Mouse (Mus musculus) stomach, embryonic 14.5 days (tissue): ENCODE data around the gene Timm29. TPM values are rescaled to one million over a fixed set of nuclear protein-coding genes. Genes with fewer than 3 reads are reported as not detected.

Source experiments
- ATAC-seq: fragments of 200-750 bp; cut with Nextera tagmentation; 2 replicates; pipeline ENCODE4 v1.8.0; 2017; ENCODE audit warnings: low read depth, moderate TSS enrichment; ENCODE audit not compliant: insufficient number of reproducible peaks, insufficient read depth, low FRiP score
- H3K27ac ChIP-seq: fragments of 300-500 bp; sonication (generic); 2 replicates; pipeline ENCODE4 v1.5.1; 2014; ENCODE audit warnings: mild to moderate bottlenecking, low read length, moderate library complexity, mixed read lengths
- H3K27me3 ChIP-seq: fragments of 300-500 bp; sonication (generic); 2 replicates; pipeline ENCODE4 v1.6.1; 2014; ENCODE audit warnings: low read length, control low read depth, mixed read lengths; ENCODE audit not compliant: control insufficient read depth, insufficient read depth
- H3K36me3 ChIP-seq: fragments of 300-500 bp; sonication (generic); 2 replicates; pipeline ENCODE4 v1.6.1; 2014; ENCODE audit warnings: mild to moderate bottlenecking, control low read depth, low read length, moderate library complexity, mixed read lengths; ENCODE audit not compliant: control insufficient read depth, insufficient read depth
- H3K4me1 ChIP-seq: fragments of 300-500 bp; sonication (generic); 2 replicates; pipeline ENCODE4 v1.6.1; 2014; ENCODE audit warnings: low read length, control low read depth, mixed read lengths; ENCODE audit not compliant: control insufficient read depth, insufficient read depth
- H3K4me2 ChIP-seq: fragments of 300-500 bp; sonication (generic); replicated peaks from 2 replicates; pipeline ENCODE4 v1.6.1; 2014; ENCODE audit warnings: low read depth, low read length, control low read depth
- H3K4me3 ChIP-seq: fragments of 300-500 bp; sonication (generic); 2 replicates; pipeline ENCODE4 v1.5.1; 2014; ENCODE audit warnings: low read depth, low read length, control low read depth
- H3K9ac ChIP-seq: fragments of 300-500 bp; sonication (generic); replicated peaks from 2 replicates; pipeline ENCODE4 v1.6.1; 2014; ENCODE audit warnings: low read depth, mild to moderate bottlenecking, control low read depth, low read length, moderate library complexity, mixed read lengths
- H3K9me3 ChIP-seq: fragments of 300-500 bp; sonication (generic); 2 replicates; pipeline ENCODE4 v1.6.1; 2016; ENCODE audit warnings: low read depth, low read length, control low read depth; ENCODE audit not compliant: control insufficient read depth
- WGBS: fragments of 180-500 bp; shearing (Covaris S2); extraction: QIAGEN DNeasy Blood & Tissue Kit; methylation state at CpG from one replicate; pipeline ENCODE4 v1.1.7; 2014; 5-methylcytosine and 5-hydroxymethylcytosine counted together
- microRNA counts: library from miRNA; unstranded; fragments of <30 nt; microRNA quantifications from one replicate; lab custom pipeline; 2016
- microRNA-seq: library from miRNA; unstranded; fragments of <30 nt; microRNA quantifications from one replicate; pipeline ENCODE4, GENCODE M21; 2016
- polyA plus RNA-seq: library from polyadenylated mRNA; unstranded; fragments of >200 nt; fragmentation: Nextera tagmentation; extraction: Ambion mirVana; gene quantifications from 2 replicates; pipeline ENCODE4 v1.2.1, GENCODE M21; 2014

Gene Timm29
- polyA plus RNA-seq, 1 experiment from 2014 or later: 29.4 TPM

- no peaks in the 10 kb centered on the region for H3K27me3 ChIP-seq
- no peaks in the 10 kb centered on the region for H3K4me1 ChIP-seq
- no peaks in the 10 kb centered on the region for H3K9me3 ChIP-seq
- peaks cover 35% of the 10 kb centered on the region for H3K36me3 ChIP-seq
- no peak overlapping the region for H3K4me2 ChIP-seq
- H3K9ac ChIP-seq: no peak overlapping the region
- no peak overlapping the region for H3K4me3 ChIP-seq
- no peak overlapping the region for H3K27ac ChIP-seq
- ATAC-seq: no peak
- 73% methylated on average over 3 of the region's 3 CpGs for WGBS
Observed at GRCm38 (mm10) chr9:21630673-21631072, 38.2 kb downstream of the Timm29 start.

GRCm38 (mm10) chr9:21633106-21633505 is 40.6 kb downstream of the Timm29 start:
- no peak for ATAC-seq
- Histone ChIP-seq H3K27ac (no peak overlapping the region), H3K9ac (no peak overlapping the region), H3K36me3 (peaks cover 57% of the 10 kb centered on the region), H3K4me1 (no peaks in the 10 kb centered on the region), H3K4me2 (no peak overlapping the region), H3K4me3 (no peak overlapping the region), H3K27me3 (no peaks in the 10 kb centered on the region), H3K9me3 (no peaks in the 10 kb centered on the region)
- WGBS: 81% methylated on average over 3 of the region's 3 CpGs

- H3K4me3 ChIP-seq: no peak overlapping the region
- no peaks in the 10 kb centered on the region for H3K4me1 ChIP-seq
- no peaks in the 10 kb centered on the region for H3K9me3 ChIP-seq
- H3K36me3 ChIP-seq: peaks cover 80% of the 10 kb centered on the region
- no peak overlapping the region for H3K4me2 ChIP-seq
- no peaks in the 10 kb centered on the region for H3K27me3 ChIP-seq
- H3K9ac ChIP-seq: no peak overlapping the region
- 63% methylated on average over 7 of the region's 7 CpGs for WGBS
- no peak overlapping the region for H3K27ac ChIP-seq
- no peak for ATAC-seq
Observed at GRCm38 (mm10) chr9:21635639-21636038, 43.1 kb downstream of the Timm29 start.

- no peak overlapping the region for H3K9ac ChIP-seq
- H3K4me2 ChIP-seq: no peak overlapping the region
- no peak for ATAC-seq
- H3K27ac ChIP-seq: no peak overlapping the region
- no peaks in the 10 kb centered on the region for H3K27me3 ChIP-seq
- H3K4me1 ChIP-seq: no peaks in the 10 kb centered on the region
- peaks cover 94% of the 10 kb centered on the region for H3K36me3 ChIP-seq
- no peaks in the 10 kb centered on the region for H3K9me3 ChIP-seq
- 97% methylated on average over 11 of the region's 11 CpGs for WGBS
- H3K4me3 ChIP-seq: no peak overlapping the region
Observed at GRCm38 (mm10) chr9:21639031-21639430, 46.5 kb downstream of the Timm29 start.

MicroRNAs encoded within 50 kb of the gene (microRNA counts, 519-probe panel; counts per million panel counts)
- microRNA mmu-miR-1946b (lab: Ali Mortazavi, UCI): not detected

Small RNA genes within 50 kb of the gene (microRNA-seq; reads per million reads assigned to microRNA genes)
- gene Mir1946b: not detected

Other genes starting within 250 kb of the Timm29 start
- gene Ilf3, start 224.9 kb upstream of the Timm29 start, polyA plus RNA-seq: 184 and 193 TPM in 2 replicates
- 54.2 and 65.4 TPM in 2 replicates for gene Qtrt1, start 180.9 kb upstream of the Timm29 start, polyA plus RNA-seq
- gene Dnm2, start 167.8 kb upstream of the Timm29 start, polyA plus RNA-seq: 61.6 and 62.4 TPM in 2 replicates
- gene Tmed1, start 82.5 kb upstream of the Timm29 start, polyA plus RNA-seq: 92.8 and 94.5 TPM in 2 replicates
- gene AB124611, start 66.5 kb upstream of the Timm29 start, polyA plus RNA-seq: 5.9 and 6.0 TPM in 2 replicates
- 39.7 and 42.7 TPM in 2 replicates for gene Carm1, start 45.8 kb upstream of the Timm29 start, polyA plus RNA-seq
- gene Yipf2, start 106 bp downstream of the Timm29 start, polyA plus RNA-seq: 26.9 and 27.5 TPM in 2 replicates
- 91.8 and 95.0 TPM in 2 replicates for gene Smarca4, start 23.4 kb downstream of the Timm29 start, polyA plus RNA-seq
- 23.8 and 26.9 TPM in 2 replicates for gene Ldlr, start 130.8 kb downstream of the Timm29 start, polyA plus RNA-seq
- gene Spc24, start 167.6 kb downstream of the Timm29 start, polyA plus RNA-seq: 111 and 120 TPM in 2 replicates
- gene Kank2, start 206.0 kb downstream of the Timm29 start, polyA plus RNA-seq: 10.3 and 10.4 TPM in 2 replicates
- gene Angptl8, start 242.8 kb downstream of the Timm29 start, polyA plus RNA-seq: 2.8 and 2.9 TPM in 2 replicates